Mouse (Mus musculus) ES-E14 (cell line): ENCODE data around the gene Unc13d. TPM values are rescaled to one million over a fixed set of nuclear protein-coding genes. Genes with fewer than 3 reads are reported as not detected.

Source experiments
- DNase-seq: peaks from one replicate; pipeline ENCODE4 v3.0.0-alpha.2; 2013; ENCODE audit warnings: low read depth, low spot score
- H3K27ac ChIP-seq: 2 replicates; pipeline ENCODE4 v1.5.1; 2012; ENCODE audit warnings: low read depth, mild to moderate bottlenecking, low read length, moderate library complexity, mixed read lengths; ENCODE audit not compliant: poor library complexity, insufficient read depth, severe bottlenecking
- H3K36me3 ChIP-seq: 2 replicates; pipeline ENCODE4 v1.6.1; 2012; ENCODE audit warnings: mild to moderate bottlenecking, low read length, moderate library complexity, mixed read lengths; ENCODE audit not compliant: control insufficient read depth, poor library complexity, insufficient read depth, severe bottlenecking
- H3K4me1 ChIP-seq, 2 experiments: fragments of 150-350 bp in 1 of 2; sonication (generic) in 1 of 2; 2 replicates each; pipeline ENCODE4 v1.6.1; 2012; ENCODE audit warnings: low read length in 2 of 2, mild to moderate bottlenecking in 1 of 2, mixed read lengths in 1 of 2; ENCODE audit not compliant: control insufficient read depth in 2 of 2, insufficient read depth in 2 of 2, poor library complexity in 1 of 2
- H3K4me3 ChIP-seq, 2 experiments: fragments of 150-350 bp in 1 of 2; sonication (generic) in 1 of 2; 2 replicates each; pipeline ENCODE4 v1.5.1; 2012; ENCODE audit warnings: low read length in 2 of 2, low read depth in 1 of 2, mild to moderate bottlenecking in 1 of 2, mixed read lengths in 1 of 2; ENCODE audit not compliant: insufficient read depth in 1 of 2, poor library complexity in 1 of 2, severe bottlenecking in 1 of 2
- H3K9ac ChIP-seq: 2 replicates; pipeline ENCODE4 v1.6.1; 2012; ENCODE audit warnings: low read depth, mild to moderate bottlenecking, low read length, mixed read lengths; ENCODE audit not compliant: poor library complexity, insufficient read depth, severe bottlenecking
- H3K9me3 ChIP-seq: fragments of 150-350 bp; sonication (generic); 2 replicates; pipeline ENCODE4 v1.6.1; 2012; ENCODE audit warnings: low read depth, mild to moderate bottlenecking, low read length; ENCODE audit not compliant: control insufficient read depth, insufficient read depth
- CHD2 ChIP-seq: IDR thresholded peaks from 2 replicates; pipeline ENCODE4 v1.6.1; 2014; ENCODE audit warnings: mild to moderate bottlenecking, low read depth, low read length, inconsistent platforms
- HCFC1 ChIP-seq: IDR thresholded peaks from 2 replicates; pipeline ENCODE4 v1.6.1; 2012; ENCODE audit warnings: low read length, inconsistent platforms, borderline replicate concordance; ENCODE audit not compliant: insufficient read depth
- MAFK ChIP-seq: IDR thresholded peaks from 2 replicates; pipeline ENCODE4 v1.6.1; 2014; ENCODE audit warnings: mild to moderate bottlenecking, low read depth, low read length, inconsistent platforms; ENCODE audit not compliant: insufficient read depth
- ZC3H11A ChIP-seq: IDR thresholded peaks from 2 replicates; pipeline ENCODE4 v1.6.1; 2012; ENCODE audit warnings: low read depth, mild to moderate bottlenecking, inconsistent platforms, low read length, borderline replicate concordance
- ZNF384 ChIP-seq: IDR thresholded peaks from 2 replicates; pipeline ENCODE4 v1.6.1; 2012; ENCODE audit warnings: low read depth, low read length, inconsistent platforms
- in situ Hi-C, 2 experiments: fragments of 600-800 bp; cut with MboI; formaldehyde crosslinking; loops; one replicate each; pipeline ENCODE4 v1.15.1; 2025; ENCODE audit warnings: low sequenced_read_pairs in 2 of 2, inconsistent platforms in 1 of 2; ENCODE audit not compliant: unreplicated experiment in 2 of 2
- total RNA-seq: library from RNA; depleted of rRNA; stranded (reverse); fragments of 300-350 nt; gene quantifications from 2 replicates; pipeline ENCODE4 v1.2.3, GENCODE M21; 2012

The Unc13d gene
- total RNA-seq, 1 experiment: 13.3 TPM

DNA sequence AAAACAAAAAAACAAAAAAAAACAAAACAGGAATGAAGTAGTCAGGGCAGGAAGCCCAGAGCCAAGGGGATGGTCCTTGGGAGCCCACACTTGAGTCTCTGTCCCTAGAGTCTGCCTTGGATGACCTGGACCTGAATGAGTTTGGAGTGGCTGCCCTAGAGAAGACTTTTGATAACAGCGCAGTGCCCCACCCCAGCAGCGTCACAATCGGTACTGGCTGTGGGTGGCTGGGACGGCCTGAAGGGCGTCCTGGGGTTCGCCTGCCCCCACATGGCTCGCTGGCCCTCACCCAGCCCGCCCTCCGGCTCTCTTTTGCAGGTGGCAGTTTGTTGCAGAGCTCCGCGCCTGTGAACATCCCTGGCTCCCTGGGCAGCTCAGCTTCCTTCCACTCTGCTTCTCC lies 21.9 kb downstream of the Unc13d start:
- Histone ChIP-seq H3K4me3 (no peak overlapping the region), H3K36me3 (peaks cover 76% of the 10 kb centered on the region), H3K27ac (no peak overlapping the region), H3K9me3 (no peaks in the 10 kb centered on the region), H3K4me1 (0 out of 4 replicates have a peak, but pooled peaks cover 0 to 3% of the 10 kb centered on the region in 2 experiments), H3K9ac (no peak overlapping the region)
- DNase-seq: no peak
- in situ Hi-C loops: no loop called here
- TF ChIP-seq CHD2 (no peak), ZNF384 (no peak), HCFC1 (no peak), MAFK (no peak)

DNA sequence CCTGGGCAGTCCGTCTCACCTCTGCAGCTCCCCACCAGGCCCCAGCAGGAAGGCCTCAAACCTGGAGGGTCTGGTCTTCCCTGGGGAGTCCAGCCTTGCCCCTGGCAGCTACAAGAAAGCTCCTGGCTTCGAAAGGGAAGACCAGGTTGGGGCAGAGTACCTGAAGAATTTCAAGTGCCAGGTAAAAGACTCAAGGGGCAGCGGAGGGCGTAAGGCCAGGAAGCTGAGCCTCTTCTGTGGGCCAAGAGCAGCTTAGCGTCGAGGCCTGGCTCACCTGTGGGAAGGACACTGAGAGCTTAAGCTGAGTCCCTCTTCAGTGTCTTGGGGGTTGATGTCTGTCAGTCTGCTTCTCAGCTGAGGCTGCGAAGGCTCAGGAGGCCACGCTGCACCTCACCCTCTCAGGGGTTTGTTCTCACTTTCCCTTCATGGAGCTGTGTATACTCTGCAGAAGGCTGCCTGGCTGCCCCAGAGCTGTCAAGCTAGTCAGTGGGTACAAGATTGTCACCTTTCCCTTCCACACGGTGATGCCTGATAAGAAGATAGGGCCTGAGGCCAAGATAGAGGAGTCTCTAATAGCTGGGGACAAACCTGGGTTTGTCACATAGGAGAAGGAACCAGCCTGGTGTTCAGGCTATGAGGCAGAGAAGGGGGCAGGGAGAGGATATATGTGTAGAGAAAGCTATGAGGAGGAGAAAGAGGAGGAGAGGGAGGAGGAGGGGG lies 24.1 kb downstream of the Unc13d start:
- Histone ChIP-seq H3K4me3 (no peak overlapping the region), H3K27ac (no peak overlapping the region), H3K4me1 (0 out of 4 replicates have a peak, but pooled peaks cover 0 to 3% of the 10 kb centered on the region in 2 experiments), H3K36me3 (peaks cover 85% of the 10 kb centered on the region), H3K9me3 (no peaks in the 10 kb centered on the region), H3K9ac (no peak overlapping the region)
- in situ Hi-C loops: no loop called here
- TF ChIP-seq ZC3H11A: no peak
- TF ChIP-seq ZNF384: no peak
- TF ChIP-seq HCFC1: no peak
- no peak for DNase-seq

GRCm38 (mm10) chr11:116050196-116050595 lies 27.6 kb downstream of the Unc13d start:
- peaks cover 61% of the 10 kb centered on the region for H3K36me3 ChIP-seq
- no peak overlapping the region for H3K9ac ChIP-seq
- no peaks in the 10 kb centered on the region for H3K9me3 ChIP-seq

GRCm38 (mm10) chr11:116049610-116050009 lies 28.2 kb downstream of the Unc13d start:
- in situ Hi-C loops: no loop called here
- H3K9ac ChIP-seq: no peak overlapping the region
- H3K9me3 ChIP-seq: no peaks in the 10 kb centered on the region
- no peak for TF ChIP-seq ZNF384
- no peak for TF ChIP-seq ZC3H11A
- TF ChIP-seq HCFC1: no peak
- no peak for TF ChIP-seq CHD2
- no peak for TF ChIP-seq MAFK
- H3K27ac ChIP-seq: no peak overlapping the region; the same call in 1 of the 2 replicates
- peaks cover 57% of the 10 kb centered on the region for H3K36me3 ChIP-seq
- no peak for DNase-seq
- H3K4me3 ChIP-seq: no peak overlapping the region
- peaks cover 0 to 2% of the 10 kb centered on the region in 2 experiments; a peak in 2 of 4 replicates for H3K4me1 ChIP-seq

More at GRCm38 (mm10) chr11:116050196-116050595, 27.6 kb downstream of the Unc13d start:
- no peak overlapping the region; the same call in 1 of the 2 replicates for H3K27ac ChIP-seq
- in situ Hi-C loops: no loop called here
- no peak for TF ChIP-seq CHD2
- TF ChIP-seq ZC3H11A: no peak
- no peak for TF ChIP-seq ZNF384
- no peak for TF ChIP-seq HCFC1
- no peak for TF ChIP-seq MAFK
- peaks cover 0 to 2% of the 10 kb centered on the region in 2 experiments; a peak in 2 of 4 replicates for H3K4me1 ChIP-seq
- DNase-seq: no peak
- no peak overlapping the region for H3K4me3 ChIP-seq
